Mouse (Mus musculus) 3T3-L1 (cell line): ENCODE measurements around the gene Whrn.

Experiments used
- DNase-seq: peaks from one replicate; pipeline ENCODE4 v3.0.0-alpha.2; 2015; ENCODE audit warnings: low read depth, low spot score

Whrn gene

GRCm38 (mm10) chr4:63495915-63496278, at the start of gene Whrn:
Gene Whrn (minus strand): TSS chr4:63495991.
- peak; percentile 71 for DNase-seq

GRCm38 (mm10) chr4:63545231-63545958, 49.6 kb upstream of the Whrn start:
- DNase-seq, result peak; percentile 48

GRCm38 (mm10) chr4:63544494-63545230, 48.9 kb upstream of the Whrn start, which contains the start of gene Atp6v1g1:
Gene Atp6v1g1 (plus strand): TSS chr4:63544772.
- peak; percentile 90 for DNase-seq

GRCm38 (mm10) chr4:63543746-63544493, 48.1 kb upstream of the Whrn start:
- DNase-seq, result no peak

- peak; percentile 69 for DNase-seq
Observed at GRCm38 (mm10) chr4:63542209-63542608, 46.4 kb upstream of the Whrn start.

- no peak for DNase-seq
Observed at GRCm38 (mm10) chr4:63537602-63538001, 41.8 kb upstream of the Whrn start.

- DNase-seq, result peak; percentile 87
Observed at GRCm38 (mm10) chr4:63530409-63530808, 34.6 kb upstream of the Whrn start.

GRCm38 (mm10) chr4:63528946-63529345, 33.2 kb upstream of the Whrn start:
- peak; percentile 54 for DNase-seq

GRCm38 (mm10) chr4:63525514-63525913, 29.7 kb upstream of the Whrn start:
- DNase-seq, result no peak

GRCm38 (mm10) chr4:63521813-63522419, 26.1 kb upstream of the Whrn start:
- peak; percentile 56 for DNase-seq

- no peak for DNase-seq
Observed at GRCm38 (mm10) chr4:63515021-63515420, 19.2 kb upstream of the Whrn start.

- DNase-seq, result no peak
Observed at GRCm38 (mm10) chr4:63514454-63514984, 18.7 kb upstream of the Whrn start.

- DNase-seq, result peak; percentile 51
Observed at GRCm38 (mm10) chr4:63512921-63513320, 17.1 kb upstream of the Whrn start.

- DNase-seq, result peak; percentile 81
Observed at GRCm38 (mm10) chr4:63508232-63508631, 12.4 kb upstream of the Whrn start.

- no peak for DNase-seq
Observed at GRCm38 (mm10) chr4:63507478-63507877, 11.7 kb upstream of the Whrn start.

GRCm38 (mm10) chr4:63503949-63504348, 8.2 kb upstream of the Whrn start:
- DNase-seq, result peak; percentile 25

- no peak for DNase-seq
Observed at GRCm38 (mm10) chr4:63501050-63501449, 5.3 kb upstream of the Whrn start.

GRCm38 (mm10) chr4:63498346-63498745, 2.6 kb upstream of the Whrn start:
- no peak for DNase-seq

GRCm38 (mm10) chr4:63496312-63496711, 521 bp upstream of the Whrn start:
- DNase-seq, result no peak

- no peak for DNase-seq
Observed at GRCm38 (mm10) chr4:63494967-63495914, 550 bp downstream of the Whrn start.
